Mouse (Mus musculus): ENCODE data around the gene Hectd4.

GRCm38 (mm10) chr5:121225854-121226253, 5.8 kb downstream of the Hectd4 start:
- TF ChIP-seq POLR2A (IDR thresholded peaks at IDR 0.05; ENCODE audit: low read depth, low read length) (no peak), CTCF (IDR thresholded peaks at IDR 0.05; ENCODE audit: extremely low read depth, insufficient read length, insufficient replicate concordance, low read depth, low read length) (no peak)

All from small intestine, adult 2 months (tissue).